Mouse (Mus musculus) granulocyte monocyte progenitor cell, adult 5-6 weeks (primary cell): Measurements from ENCODE around the gene Bcas1. TPM values are rescaled to one million over a fixed set of nuclear protein-coding genes. Genes with fewer than 3 reads are reported as not detected.

Source experiments
- ATAC-seq: replicated peaks from 2 replicates; pipeline ENCODE4 v1.8.0; 2016; ENCODE audit warnings: mild to moderate bottlenecking, moderate TSS enrichment, inconsistent platforms; ENCODE audit not compliant: poor library complexity, severe bottlenecking
- total RNA-seq, 2 experiments: library from RNA; stranded (forward) in 1 of 2; stranded (reverse) in 1 of 2; fragments of 200-712, 200-1000 nt in 1 of 2; fragments of >200 nt in 1 of 2; fragmentation: Nextera tagmentation in 1 of 2; gene quantifications; 2 replicates each; pipeline ENCODE4 v1.2.3; 2014 to 2017

The Bcas1 gene
- total RNA-seq, 2 experiments from 2014 or later = 0.41 TPM; not detected in 1

- no peak for ATAC-seq
Observed at GRCm38 (mm10) chr2:170352273-170352672, 75.4 kb downstream of the Bcas1 start.

GRCm38 (mm10) chr2:170351847-170352246 is 75.8 kb downstream of the Bcas1 start:
- ATAC-seq = peak; percentile 26

GRCm38 (mm10) chr2:170349784-170350183 is 77.9 kb downstream of the Bcas1 start:
- no peak for ATAC-seq

GRCm38 (mm10) chr2:170349096-170349495 is 78.5 kb downstream of the Bcas1 start:
- no peak for ATAC-seq

- peak; percentile 12 for ATAC-seq
Observed at GRCm38 (mm10) chr2:170347131-170347765, 80.4 kb downstream of the Bcas1 start.

GRCm38 (mm10) chr2:170345410-170345793 is 82.2 kb downstream of the Bcas1 start:
- peak; percentile 59 for ATAC-seq

GRCm38 (mm10) chr2:170344502-170345409 is 82.9 kb downstream of the Bcas1 start:
- no peak for ATAC-seq

GRCm38 (mm10) chr2:170343819-170344317 is 83.8 kb downstream of the Bcas1 start:
- no peak for ATAC-seq

- ATAC-seq = peak; percentile 68
Observed at GRCm38 (mm10) chr2:170343133-170343818, 84.4 kb downstream of the Bcas1 start.

GRCm38 (mm10) chr2:170342312-170342830 is 85.3 kb downstream of the Bcas1 start:
- no peak for ATAC-seq

- ATAC-seq = no peak
Observed at GRCm38 (mm10) chr2:170341179-170341578, 86.5 kb downstream of the Bcas1 start.

GRCm38 (mm10) chr2:170336266-170336760 is 91.3 kb downstream of the Bcas1 start:
- peak; percentile 80 for ATAC-seq

- ATAC-seq = no peak
Observed at GRCm38 (mm10) chr2:170335168-170335567, 92.5 kb downstream of the Bcas1 start.

- no peak for ATAC-seq
Observed at GRCm38 (mm10) chr2:170331870-170332269, 95.8 kb downstream of the Bcas1 start.

- ATAC-seq = 0 out of 2 replicates have a peak, but pooled peaks have one; percentile 10
Observed at GRCm38 (mm10) chr2:170330466-170330865, 97.2 kb downstream of the Bcas1 start.

- ATAC-seq = peak; percentile 65
Observed at GRCm38 (mm10) chr2:170329921-170330320, 97.7 kb downstream of the Bcas1 start.

- no peak for ATAC-seq
Observed at GRCm38 (mm10) chr2:170323925-170324347, 103.7 kb downstream of the Bcas1 start.

GRCm38 (mm10) chr2:170322013-170322414 is 105.6 kb downstream of the Bcas1 start:
- peak; percentile 72 for ATAC-seq

- ATAC-seq = peak; percentile 13; the same call in 1 of the 2 replicates
Observed at GRCm38 (mm10) chr2:170321579-170321978, 106.1 kb downstream of the Bcas1 start.
